Mouse (Mus musculus) cerebellum, postnatal 4 days (tissue): Measurements from ENCODE around the gene Auts2.

ENCODE experiments used
- DNase-seq, 2 experiments: peaks; one replicate each; pipeline ENCODE4 v3.0.0; 2022; ENCODE audit warnings: low spot score in 2 of 2, mixed read lengths in 1 of 2

Auts2 gene

DNA sequence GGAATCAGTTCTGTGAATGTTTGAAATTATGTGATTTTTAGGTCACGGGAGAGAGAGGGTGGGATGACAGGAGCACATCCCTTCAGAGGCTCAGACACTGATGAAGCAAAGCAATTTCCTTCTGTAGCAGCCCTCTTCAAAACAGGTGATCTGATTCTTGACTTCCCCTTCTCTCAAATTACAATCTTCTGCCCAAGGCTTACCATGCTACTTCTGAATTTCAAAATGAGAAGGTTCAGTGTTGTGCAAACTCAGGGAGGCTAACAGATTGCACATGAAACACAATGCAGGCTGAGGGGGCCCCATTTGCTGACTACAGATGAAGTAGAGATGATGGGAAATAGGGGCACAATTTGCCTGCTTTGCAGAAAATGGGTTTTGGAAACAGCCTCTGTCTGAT, 278.1 kb downstream of the Auts2 start:
- DNase-seq = no peak

DNA sequence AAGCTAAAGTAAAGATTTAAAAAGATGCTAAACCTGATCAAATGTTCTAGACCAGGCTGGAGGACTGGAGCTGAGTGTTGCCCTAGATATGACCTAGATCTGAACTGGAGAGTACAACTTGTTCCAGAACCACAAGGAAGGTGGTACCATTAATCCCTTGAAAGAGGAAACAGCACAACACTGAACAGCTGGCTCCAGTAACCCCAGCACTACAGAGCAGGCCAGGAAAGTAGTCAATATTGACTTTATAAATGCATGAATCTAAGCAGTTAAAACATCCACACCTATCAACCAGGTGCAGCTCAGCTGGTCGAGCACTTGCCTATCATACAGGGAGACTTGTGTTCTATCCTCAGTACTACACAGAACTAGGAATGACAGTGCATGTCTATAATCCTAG, 281.4 kb downstream of the Auts2 start:
- DNase-seq = no peak

GRCm38 (mm10) chr5:132258882-132259281, 284.3 kb downstream of the Auts2 start:
- no peak for DNase-seq

GRCm38 (mm10) chr5:132255579-132255978, 287.6 kb downstream of the Auts2 start:
- DNase-seq = no peak

DNA sequence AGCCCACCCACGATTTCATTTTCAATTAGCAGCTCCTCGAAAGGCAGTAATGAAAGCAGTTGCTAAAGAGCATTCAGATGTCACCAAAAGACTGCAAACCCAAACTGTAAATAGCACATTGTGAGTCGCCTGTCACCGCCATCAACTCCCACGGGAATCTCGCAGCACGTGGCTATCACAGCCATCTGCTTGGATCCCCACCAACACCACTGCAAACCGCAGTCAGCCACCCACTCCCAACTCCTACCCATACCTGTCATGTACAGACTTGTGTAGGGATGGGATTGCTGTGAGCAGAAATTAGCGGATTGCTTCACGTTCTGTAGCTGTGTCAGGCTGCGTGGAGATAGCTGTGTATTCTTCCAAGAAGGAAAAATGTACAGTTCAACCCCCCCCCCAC, 293.6 kb downstream of the Auts2 start:
- DNase-seq = no peak

DNA sequence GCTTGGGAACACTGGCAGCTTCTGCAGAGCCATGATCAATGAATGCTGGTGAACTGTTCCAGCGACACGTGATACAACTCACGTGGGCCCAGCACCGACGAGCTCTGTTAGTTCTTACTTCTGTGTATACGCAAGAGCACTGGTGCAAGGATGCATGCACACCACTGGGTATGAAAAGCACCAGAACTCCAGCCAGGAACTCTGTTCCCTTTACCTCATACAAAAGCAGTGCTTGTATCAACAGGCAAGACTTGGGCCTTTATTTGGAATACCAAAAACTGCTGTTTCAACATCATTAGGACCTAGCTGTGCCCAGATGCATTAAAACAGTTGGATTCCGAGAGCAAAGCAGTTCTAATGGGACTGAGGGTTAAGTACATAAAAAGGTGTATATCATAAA, 295.1 kb downstream of the Auts2 start:
- DNase-seq = no peak

GRCm38 (mm10) chr5:132235460-132235859, 307.7 kb downstream of the Auts2 start:
- DNase-seq = no peak

DNA sequence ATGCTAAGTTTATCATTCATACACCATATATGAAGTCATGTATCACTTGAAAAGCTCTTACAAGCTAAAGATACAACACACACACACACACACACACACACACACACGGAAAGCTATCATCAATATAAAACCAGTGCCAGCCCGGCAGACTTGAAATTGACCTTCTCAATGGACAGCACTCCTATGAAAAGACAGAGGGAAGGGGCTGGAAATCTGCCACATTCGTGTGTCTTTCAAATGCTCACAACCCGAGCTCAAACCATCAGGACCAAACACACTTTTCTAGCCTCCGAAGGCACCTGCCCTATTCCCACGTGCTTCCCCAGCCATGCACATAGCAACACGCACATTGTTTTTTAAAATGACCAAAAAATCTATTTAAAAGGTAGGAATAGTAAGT, 308.7 kb downstream of the Auts2 start:
- DNase-seq = no peak

DNA sequence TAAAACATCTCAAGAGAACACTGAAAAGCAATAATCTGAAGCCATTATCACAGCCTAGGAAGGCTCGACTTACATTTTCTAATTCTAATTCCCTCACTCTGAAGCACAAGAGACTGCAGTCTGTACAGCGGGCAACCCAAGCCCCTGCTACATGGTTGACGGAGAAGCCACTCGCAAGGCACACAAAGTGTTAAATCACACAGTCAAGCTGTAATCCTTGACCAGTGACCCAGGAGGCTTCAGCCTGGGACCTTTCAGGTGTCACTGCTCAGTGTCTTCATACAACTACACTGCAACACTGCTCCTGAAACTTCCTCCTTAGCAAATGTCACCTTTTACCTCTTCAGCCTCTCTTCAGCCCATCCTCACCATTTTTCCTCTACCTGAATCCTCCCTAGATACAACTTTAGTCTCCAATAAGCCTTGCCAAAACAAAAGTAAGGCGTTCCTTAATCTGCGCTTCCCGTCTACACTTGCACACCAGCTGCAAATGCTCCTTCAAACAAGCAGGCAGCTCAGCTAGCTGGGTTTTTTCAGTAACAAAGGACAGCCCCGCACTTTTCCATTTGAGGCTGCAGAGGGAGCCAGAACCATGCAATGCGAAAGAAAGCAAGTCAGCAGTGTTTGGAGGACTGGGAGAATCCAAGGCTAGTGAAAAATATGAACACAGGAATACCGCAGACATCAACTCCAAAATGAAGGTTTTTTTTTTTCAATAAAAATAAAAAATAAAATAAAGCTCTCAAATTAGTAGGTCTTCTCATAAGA, 311.7 kb downstream of the Auts2 start:
- DNase-seq = peak; percentile 40 to 65

GRCm38 (mm10) chr5:132229644-132230357, 313.3 kb downstream of the Auts2 start:
- peak; percentile 32 to 49 for DNase-seq

DNA sequence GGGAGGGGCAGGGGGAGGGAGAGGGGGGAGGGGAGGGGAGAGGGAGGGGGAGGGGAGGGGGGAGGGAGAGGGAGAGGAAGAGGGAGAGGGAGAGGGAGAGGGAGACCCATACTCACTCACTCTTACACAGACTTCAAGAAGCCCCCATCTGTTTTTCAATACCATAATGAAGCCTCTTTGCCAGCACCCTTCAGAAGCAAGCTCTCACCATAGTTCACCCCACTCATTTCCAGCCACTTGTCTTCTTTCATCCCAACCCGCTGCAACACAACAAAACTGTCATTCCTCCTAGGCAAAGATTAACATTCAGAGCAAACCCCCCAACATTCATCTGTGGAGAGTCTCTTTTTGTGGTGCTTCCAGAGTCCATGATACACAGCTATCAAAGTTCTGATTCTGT, 314.1 kb downstream of the Auts2 start:
- no peak for DNase-seq

- no peak for DNase-seq
Observed at GRCm38 (mm10) chr5:132220376-132220930, 322.7 kb downstream of the Auts2 start.

DNA sequence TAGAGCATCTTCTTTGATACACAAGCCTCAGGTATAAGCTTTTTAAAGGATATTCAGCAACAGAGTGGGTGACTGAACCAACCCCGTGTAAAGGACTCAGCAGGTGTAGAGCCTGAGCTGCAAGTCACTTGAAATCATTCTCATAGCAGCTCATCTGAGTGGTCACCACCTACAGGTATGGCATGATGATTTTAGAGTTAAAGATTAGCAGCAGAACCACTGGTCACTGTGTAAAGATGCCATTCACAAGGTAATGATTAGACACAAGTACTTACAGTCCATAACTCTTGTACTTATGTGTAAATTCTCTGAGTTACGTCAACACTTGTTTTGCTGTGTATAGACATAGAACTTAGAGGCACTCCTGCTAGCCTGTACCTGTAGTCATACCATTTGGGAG, 327.0 kb downstream of the Auts2 start:
- DNase-seq = no peak

DNA sequence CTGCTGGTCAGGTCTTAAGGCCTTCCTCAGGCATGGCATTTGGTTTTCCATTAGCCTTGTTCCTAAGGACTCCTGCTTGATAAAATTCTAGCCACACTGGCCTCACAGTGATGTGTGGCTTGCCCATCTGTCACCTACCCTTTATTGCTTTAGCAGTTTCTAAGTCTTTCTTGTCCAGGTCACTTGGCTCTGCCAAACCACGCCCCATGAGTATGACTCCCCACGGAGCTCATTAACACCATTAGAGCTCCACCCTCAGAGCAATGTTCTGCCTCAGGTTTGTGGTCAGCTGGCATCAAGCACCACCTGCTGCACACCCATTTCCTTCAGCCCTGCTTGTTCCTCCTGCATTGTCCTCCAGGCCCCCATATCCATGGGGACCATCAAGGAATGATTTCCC, 330.7 kb downstream of the Auts2 start:
- no peak for DNase-seq

DNA sequence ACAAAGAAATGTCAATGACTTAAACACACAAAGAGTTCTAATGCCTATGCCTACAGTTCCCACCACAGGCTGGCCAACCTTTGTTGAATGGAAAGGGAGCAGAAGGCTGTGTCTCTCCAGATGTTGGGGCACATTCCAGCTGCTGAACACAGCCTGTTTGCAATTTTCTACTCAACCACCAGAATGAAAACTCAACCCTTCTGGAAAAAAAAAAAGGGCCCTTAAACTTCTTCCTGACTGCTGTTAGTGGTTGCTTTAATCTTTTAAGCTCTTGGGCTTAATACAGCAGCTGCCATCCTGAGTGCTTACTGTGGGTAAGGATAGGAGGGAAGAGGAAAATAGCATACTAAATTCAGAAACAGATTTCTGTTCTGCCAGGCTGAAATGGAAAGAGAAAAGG, 333.4 kb downstream of the Auts2 start:
- no peak for DNase-seq

DNA sequence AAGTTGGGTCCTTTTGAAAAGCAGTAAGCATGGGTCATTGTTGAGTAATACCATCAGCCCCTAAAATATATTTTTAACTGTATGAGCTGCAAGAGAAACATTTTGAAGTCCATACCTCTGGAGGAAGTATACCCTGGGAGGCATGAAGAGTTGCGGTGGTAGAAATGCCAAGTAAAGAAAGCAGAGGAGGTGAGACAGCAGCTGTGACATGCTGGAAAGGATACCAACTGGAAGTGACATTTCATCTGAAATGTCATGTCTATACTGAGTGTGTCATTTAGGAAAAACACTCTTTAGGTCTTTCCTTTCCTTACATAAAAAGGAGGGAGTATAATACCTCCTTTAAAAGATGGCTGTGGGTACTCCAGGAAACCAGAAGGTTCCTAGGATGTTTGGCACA, 336.9 kb downstream of the Auts2 start:
- DNase-seq = no peak

DNA sequence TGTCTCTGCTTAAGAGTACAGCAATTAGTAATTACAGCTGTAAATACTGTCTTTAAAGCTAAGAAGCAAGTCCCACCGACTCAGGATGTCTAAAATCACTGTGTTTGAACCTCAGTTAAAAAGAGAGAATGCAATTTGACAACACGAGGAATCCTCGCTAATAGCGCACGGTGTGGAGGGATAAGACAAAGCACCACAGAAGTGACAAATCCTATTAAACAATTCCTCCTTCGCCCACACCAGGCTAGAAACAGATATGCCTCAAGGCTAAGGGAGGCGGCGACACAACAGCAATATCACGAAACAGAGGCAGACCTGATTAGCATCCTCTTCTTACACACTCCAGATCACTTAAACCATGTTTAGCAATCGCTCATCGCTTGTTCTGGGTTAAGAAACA, 339.3 kb downstream of the Auts2 start:
- no peak for DNase-seq

- no peak for DNase-seq
Observed at GRCm38 (mm10) chr5:132201077-132201645, 342.0 kb downstream of the Auts2 start.

DNA sequence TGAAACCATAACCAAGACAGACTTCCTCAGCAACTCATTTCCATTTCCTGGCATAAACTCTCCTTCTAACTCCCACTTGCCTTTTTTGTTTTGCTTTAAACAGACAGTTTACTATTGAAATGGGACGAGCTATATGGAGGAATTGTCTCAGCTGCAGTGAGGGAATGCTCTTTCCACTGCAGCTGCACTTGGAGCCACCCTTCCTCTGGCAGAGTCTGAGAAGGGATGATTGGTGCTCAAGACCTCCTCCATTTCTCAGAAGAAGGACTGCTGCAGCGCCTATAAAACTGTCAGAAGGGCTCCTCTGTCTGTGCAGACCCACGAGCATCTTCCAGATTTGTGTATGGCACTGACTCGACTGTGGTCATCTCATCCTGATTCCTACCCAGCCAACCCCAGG, 342.5 kb downstream of the Auts2 start:
- no peak for DNase-seq

DNA sequence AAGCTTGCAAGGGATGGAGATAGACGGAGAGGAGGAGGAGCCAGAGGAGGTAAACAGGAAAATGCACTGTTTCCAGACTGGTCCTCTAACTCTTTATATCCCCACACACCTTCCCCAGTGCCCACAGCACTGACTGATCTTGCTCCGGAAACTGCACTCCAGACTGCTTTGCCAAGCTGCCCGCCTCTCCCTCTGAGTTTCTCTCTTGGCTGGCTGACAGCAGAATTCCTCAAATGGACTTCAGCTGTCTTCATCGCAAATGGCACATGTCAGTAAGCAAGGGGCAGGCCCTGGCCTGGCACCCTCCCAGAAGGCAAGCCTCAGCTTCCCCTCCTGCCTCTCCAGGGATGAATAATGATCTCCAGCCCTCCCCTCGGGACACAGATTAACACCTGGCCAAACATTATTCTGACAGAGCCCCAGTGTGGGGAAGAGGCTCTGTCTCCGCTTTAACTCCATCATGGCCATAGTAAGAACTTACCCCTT, 348.1 kb downstream of the Auts2 start:
- DNase-seq = peak in 1 of 2 experiments; percentile 56

- no peak for DNase-seq
Observed at GRCm38 (mm10) chr5:132190190-132190589, 353.0 kb downstream of the Auts2 start.

DNA sequence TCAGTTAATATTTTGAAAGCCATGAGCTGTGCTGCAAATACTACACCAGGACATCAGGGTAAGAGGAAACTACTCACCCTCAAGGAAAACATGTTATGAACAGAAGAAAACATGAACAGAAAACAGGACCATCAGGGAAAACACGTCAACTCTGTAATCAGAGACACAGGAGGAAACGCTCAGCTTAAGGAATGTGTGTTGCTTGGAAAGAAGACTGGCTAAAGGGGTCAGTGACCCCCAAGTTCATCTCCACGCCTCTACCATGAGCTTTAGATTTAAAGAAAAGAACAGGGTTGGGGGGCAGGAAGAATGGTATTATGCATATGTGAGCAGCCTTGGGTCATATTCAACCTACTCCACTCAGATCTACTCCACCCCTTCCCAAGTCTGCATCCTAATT, 356.5 kb downstream of the Auts2 start:
- no peak for DNase-seq

DNA sequence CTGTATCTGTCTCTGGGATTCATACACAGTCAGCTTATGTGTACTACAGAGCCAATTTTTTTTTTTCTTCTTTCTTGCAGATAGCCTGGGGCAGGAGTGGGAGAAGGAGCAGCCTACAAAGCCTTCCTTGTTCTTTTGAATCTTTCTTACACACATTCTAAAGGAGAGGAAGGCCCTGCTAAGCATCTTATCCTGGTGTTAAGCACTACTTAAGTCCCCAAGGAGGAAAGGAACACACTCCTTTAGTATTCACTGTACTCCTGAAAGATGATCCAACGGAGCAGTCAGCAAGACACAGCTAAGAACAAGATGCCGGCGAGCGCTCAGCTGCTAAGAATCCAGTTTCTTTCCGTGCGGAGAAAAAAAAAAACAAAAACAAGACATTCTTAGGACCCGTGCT, 356.9 kb downstream of the Auts2 start:
- no peak for DNase-seq
